Mouse (Mus musculus): Measurements from ENCODE around the gene Mllt3. TPM values are rescaled to one million over a fixed set of nuclear protein-coding genes. Genes with fewer than 3 reads are reported as not detected.

The Mllt3 gene
- polyA plus RNA-seq, 1 experiment from 2014 or later = 116 TPM

DNA sequence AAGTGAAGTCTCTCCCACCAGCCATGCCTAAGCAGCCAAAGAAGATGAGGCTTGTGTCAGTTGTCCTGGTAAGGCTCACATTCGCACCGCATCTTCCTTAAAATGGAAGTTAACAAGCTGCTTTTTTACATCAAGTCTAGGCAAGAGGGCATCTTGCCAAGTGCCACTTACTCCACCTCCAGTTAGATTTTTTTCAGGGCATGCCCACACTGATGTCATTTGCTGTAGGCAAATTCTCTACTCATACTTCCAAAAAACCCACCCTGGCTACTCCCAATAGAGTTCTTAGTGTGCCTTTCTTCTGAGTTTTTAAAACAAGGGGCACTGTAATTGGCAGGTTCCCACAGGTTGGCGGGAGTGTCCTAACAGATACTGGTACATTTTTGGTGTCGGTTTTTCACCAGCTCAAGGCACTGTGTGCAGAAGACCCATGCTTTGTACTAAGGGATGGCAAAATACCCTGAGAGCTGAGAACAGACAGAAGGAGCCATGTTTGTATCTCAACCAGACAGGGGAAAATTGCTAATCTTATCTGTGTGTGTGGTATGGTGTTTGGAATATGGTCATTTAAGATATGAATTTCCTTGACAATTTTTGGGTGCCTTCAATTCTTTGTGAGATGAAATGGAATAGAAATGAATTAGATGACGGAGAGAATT lies 282.2 kb downstream of the Mllt3 start:
- peaks cover 16% of the 10 kb centered on the region; the same call in 1 of the 2 replicates for H3K4me1 ChIP-seq
- H3K36me3 ChIP-seq (ENCODE audit: poor library complexity, severe bottlenecking) = no peaks in the 10 kb centered on the region
- no peak for ATAC-seq
- no peak overlapping the region for H3K27ac ChIP-seq
- H3K27me3 ChIP-seq = no peaks in the 10 kb centered on the region
- no peaks in the 10 kb centered on the region for H3K9me3 ChIP-seq (replicated peaks)
- WGBS = 81% methylated on average over 5 of the region's 5 CpGs
- no peak overlapping the region for H3K4me2 ChIP-seq
- no peak overlapping the region for H3K4me3 ChIP-seq
- no peak overlapping the region for H3K9ac ChIP-seq

DNA sequence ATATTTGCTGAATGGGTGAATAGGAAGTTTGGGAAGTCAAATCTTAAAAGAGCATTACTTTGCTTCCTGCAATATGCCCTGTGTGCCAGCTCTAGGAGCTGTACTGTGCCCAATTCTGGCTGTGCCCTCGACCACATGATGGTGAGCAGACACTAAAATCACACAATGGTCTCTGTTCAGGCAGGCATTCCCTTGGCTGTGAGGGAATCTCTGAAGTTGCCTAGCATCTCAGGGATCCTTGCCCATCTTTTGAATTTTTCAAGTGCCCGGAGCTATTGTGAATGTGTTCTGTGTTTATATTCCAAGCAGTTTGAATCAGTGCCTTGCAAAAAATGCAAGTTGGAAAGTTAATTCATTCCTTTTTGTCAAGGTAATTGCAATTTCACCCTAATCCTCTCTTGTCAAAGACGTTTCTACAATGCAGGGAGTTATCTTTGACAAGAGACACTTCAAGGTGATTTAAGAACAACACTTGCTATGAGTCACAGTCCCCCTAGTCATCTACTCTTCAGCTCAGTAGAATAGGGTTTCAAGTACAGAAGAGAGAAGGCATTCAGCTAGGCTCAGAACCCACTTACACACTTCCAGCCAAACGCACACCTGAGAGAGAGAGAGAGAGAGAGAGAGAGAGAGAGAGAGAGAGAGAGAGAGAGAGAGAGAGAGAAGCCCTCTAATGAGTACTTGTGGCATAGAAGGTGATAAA lies 283.5 kb downstream of the Mllt3 start:
- 26% methylated on average over 4 of the region's 4 CpGs for WGBS
- Histone ChIP-seq H3K4me2 (no peak overlapping the region), H3K27ac (no peak overlapping the region), H3K36me3 (ENCODE audit: poor library complexity, severe bottlenecking) (no peaks in the 10 kb centered on the region), H3K4me1 (peaks cover 16% of the 10 kb centered on the region; the same call in 1 of the 2 replicates), H3K9me3 (replicated peaks) (no peaks in the 10 kb centered on the region), H3K4me3 (no peak overlapping the region), H3K9ac (no peak overlapping the region), H3K27me3 (no peaks in the 10 kb centered on the region)
- ATAC-seq = no peak

DNA sequence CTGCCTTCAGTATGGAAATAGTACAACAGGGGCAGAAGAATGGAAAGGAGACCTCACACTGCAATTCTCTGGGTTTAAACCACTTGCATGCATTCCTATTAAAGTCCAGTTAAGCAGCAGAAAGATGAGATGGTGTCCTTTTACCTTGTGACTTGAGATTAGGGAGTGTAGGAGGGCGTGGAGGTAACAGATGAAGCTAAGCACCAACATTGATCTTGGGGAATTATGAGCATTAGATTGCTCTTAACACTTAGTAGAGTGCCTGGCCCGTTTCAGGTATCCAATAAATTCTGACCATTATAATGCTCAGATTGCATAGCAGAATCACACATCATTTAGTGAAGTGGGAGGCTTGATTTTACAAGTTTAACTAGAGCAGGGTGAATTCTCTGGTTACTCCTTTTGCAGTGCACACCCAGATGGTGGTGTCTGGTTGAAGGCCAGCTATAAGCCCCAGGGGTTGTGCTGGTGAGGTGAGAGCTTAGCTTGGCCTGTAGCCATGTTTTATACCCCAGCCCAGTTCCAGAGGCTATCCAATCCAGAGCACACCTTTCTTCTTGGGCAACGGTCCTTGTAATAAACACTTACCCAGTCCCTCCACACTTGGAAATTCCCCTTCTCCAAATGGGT lies 288.0 kb downstream of the Mllt3 start:
- WGBS = 84% methylated on average over 3 of the region's 3 CpGs

DNA sequence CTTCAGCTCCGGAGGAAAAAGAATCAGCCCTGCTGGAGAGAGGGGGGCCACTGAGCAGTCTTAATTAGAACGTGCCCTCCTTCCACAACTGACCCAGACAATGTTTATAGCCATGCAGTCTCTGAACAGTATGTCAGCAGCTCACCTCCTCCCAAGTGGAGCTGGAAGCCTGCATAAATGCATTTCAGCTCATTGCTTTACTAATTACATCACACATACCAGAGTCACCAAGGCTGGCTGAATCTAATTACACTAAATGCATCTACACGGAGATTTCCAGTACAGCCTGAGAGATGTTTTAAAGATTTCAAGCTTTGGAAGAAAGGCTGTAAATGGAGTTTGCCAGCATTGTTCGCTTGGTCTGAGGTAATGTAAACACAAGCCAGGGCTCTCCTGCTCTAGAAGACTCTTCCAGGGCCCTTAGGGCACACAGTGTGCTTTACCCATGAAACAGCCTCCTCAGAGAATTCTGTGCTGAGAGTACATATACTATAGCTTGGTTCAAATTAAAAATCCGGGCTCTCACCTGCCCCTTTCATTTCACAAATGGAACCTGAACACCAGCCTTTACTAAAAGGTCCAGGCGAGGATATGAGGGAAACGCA lies 293.5 kb downstream of the Mllt3 start:
- peak; percentile 96 for ATAC-seq
- H3K9me3 ChIP-seq (replicated peaks) = no peaks in the 10 kb centered on the region
- peaks cover 21% of the 10 kb centered on the region for H3K4me1 ChIP-seq
- H3K27me3 ChIP-seq = no peaks in the 10 kb centered on the region
- H3K27ac ChIP-seq = 0 out of 2 replicates have a peak overlapping the region, but pooled peaks have one; percentile 42
- H3K4me3 ChIP-seq = no peak overlapping the region
- no peak overlapping the region for H3K4me2 ChIP-seq
- WGBS = 35% methylated on average over 7 of the region's 7 CpGs
- H3K36me3 ChIP-seq (ENCODE audit: poor library complexity, severe bottlenecking) = no peaks in the 10 kb centered on the region
- no peak overlapping the region for H3K9ac ChIP-seq

More for the DNA sequence above, 288.0 kb downstream of the Mllt3 start:
- Histone ChIP-seq H3K9ac (no peak overlapping the region), H3K9me3 (replicated peaks) (no peaks in the 10 kb centered on the region), H3K36me3 (ENCODE audit: poor library complexity, severe bottlenecking) (no peaks in the 10 kb centered on the region), H3K27me3 (no peaks in the 10 kb centered on the region), H3K27ac (no peak overlapping the region), H3K4me2 (no peak overlapping the region), H3K4me1 (peaks cover 8% of the 10 kb centered on the region; the same call in 1 of the 2 replicates), H3K4me3 (no peak overlapping the region)
- no peak for ATAC-seq

DNA sequence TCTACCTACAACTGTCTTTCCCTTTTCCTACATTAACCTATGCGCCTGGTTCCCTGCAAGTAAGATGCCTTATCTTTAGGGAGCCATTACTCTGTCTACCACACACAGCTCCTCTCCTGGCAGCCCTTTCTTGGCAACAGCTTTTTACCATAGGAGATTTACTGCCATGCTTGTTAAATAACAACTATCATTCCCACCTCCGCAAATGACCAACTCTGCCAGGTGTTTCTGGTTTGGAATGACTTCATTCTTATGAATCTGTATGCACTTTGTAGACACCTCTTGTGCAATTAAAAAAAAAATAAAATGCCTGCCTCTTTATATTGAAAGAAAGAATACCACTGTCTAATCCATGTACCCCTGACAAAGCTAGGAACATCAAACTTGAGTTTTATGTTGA lies 294.1 kb downstream of the Mllt3 start:
- no peaks in the 10 kb centered on the region for H3K9me3 ChIP-seq (replicated peaks)
- H3K4me1 ChIP-seq = peaks cover 21% of the 10 kb centered on the region
- H3K27ac ChIP-seq = peak overlapping the region; percentile 42; the same call in 1 of the 2 replicates
- WGBS = 70% methylated on average over 2 of the region's 2 CpGs
- no peak overlapping the region for H3K4me3 ChIP-seq
- H3K4me2 ChIP-seq = no peak overlapping the region
- no peak overlapping the region for H3K9ac ChIP-seq
- H3K27me3 ChIP-seq = no peaks in the 10 kb centered on the region
- H3K36me3 ChIP-seq (ENCODE audit: poor library complexity, severe bottlenecking) = no peaks in the 10 kb centered on the region
- ATAC-seq = peak; percentile 20; the same call in 1 of the 2 replicates

DNA sequence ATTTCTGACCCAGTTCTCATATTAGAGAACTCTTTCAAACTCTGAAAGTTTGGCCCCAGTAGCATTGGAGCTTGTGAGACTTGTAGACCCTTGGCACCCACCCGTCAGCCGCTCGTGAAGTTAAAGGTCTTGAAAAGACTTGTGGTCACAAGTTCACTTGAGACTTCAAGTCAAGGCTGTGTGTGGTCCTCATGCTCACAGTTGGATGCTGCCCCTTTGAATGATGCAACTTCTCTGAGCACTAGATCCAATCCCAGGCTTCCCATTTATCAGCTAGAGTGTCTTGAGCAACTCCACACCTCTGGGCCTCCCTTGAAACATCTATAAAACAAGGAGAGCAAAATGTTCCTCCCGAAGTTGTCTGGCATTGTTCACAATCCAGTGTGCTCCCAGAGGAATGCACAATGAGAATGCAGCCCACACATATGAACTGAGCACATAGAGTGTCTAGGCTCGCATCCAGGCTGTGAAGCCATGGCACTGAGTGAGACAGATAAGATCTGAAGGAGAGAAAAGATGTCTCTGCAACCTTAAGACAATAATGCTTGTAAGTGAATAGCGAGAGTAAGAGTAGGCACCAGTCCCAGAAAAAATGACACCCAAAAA lies 295.9 kb downstream of the Mllt3 start:
- no peak for ATAC-seq
- no peak overlapping the region for H3K4me3 ChIP-seq
- H3K27ac ChIP-seq = no peak overlapping the region
- WGBS = 89% methylated on average over 6 of the region's 6 CpGs
- H3K27me3 ChIP-seq = no peaks in the 10 kb centered on the region
- H3K4me2 ChIP-seq = no peak overlapping the region
- H3K9me3 ChIP-seq (replicated peaks) = no peaks in the 10 kb centered on the region
- no peaks in the 10 kb centered on the region for H3K36me3 ChIP-seq (ENCODE audit: poor library complexity, severe bottlenecking)
- peaks cover 25% of the 10 kb centered on the region for H3K4me1 ChIP-seq
- no peak overlapping the region for H3K9ac ChIP-seq

DNA sequence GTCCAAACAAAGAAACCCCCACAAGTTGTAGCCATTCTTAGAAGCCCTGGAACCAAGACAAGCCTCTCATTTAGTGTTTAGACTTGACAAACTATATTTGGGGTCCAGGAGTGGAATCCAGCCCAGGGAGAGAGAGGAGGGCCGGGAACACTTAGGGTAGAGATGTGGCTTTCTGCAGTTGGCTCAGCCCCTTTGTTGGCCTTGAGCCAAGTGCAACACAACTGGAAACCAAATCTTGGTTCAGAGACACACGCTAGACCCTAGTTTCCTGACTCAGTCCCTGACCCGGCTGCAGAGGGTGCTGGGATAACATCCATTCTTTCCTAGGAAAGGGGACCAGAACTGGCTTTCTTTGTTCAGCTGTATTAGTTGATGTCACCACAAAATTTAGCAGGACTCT lies 296.4 kb downstream of the Mllt3 start:
- ATAC-seq = no peak
- WGBS = 65% methylated on average over 3 of the region's 3 CpGs

DNA sequence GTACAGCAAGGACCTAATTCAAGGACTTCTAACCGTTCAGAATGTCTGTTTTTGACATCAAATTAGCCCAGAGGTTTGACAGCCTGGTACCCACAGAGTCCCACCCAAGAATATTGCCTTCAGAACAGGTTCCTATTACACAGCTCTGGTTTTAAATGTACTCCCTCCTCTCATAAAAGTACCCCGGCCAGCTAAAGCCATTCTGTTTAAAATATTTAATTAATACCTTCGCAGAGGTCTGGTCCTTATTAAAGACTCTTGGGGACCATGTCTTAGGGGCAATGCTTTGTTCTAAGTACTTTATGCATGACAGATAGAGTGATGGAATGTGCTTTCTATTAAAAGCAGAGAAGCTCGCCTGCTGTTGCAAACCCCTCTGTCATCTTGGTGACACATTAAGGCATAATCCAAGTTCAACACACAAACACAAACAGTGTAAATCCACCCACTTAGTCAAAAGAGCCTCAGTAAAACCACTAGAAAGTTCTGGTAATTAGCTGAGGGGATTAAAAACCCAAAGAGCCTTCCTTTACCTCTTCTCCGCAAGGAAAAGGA lies 302.0 kb downstream of the Mllt3 start:
- no peaks in the 10 kb centered on the region for H3K27me3 ChIP-seq
- no peak overlapping the region for H3K27ac ChIP-seq
- peaks cover 16% of the 10 kb centered on the region; the same call in 1 of the 2 replicates for H3K4me1 ChIP-seq
- no peak for ATAC-seq
- no peak overlapping the region for H3K4me2 ChIP-seq
- WGBS = 13% methylated on average over 5 of the region's 5 CpGs
- no peaks in the 10 kb centered on the region for H3K9me3 ChIP-seq (replicated peaks)
- no peaks in the 10 kb centered on the region for H3K36me3 ChIP-seq (ENCODE audit: poor library complexity, severe bottlenecking)
- H3K9ac ChIP-seq = no peak overlapping the region
- H3K4me3 ChIP-seq = no peak overlapping the region

More for the DNA sequence above, 296.4 kb downstream of the Mllt3 start:
- Histone ChIP-seq H3K27me3 (no peaks in the 10 kb centered on the region), H3K9ac (no peak overlapping the region), H3K27ac (no peak overlapping the region), H3K4me2 (no peak overlapping the region), H3K4me3 (no peak overlapping the region), H3K9me3 (replicated peaks) (no peaks in the 10 kb centered on the region), H3K36me3 (ENCODE audit: poor library complexity, severe bottlenecking) (no peaks in the 10 kb centered on the region), H3K4me1 (peaks cover 29% of the 10 kb centered on the region)

DNA sequence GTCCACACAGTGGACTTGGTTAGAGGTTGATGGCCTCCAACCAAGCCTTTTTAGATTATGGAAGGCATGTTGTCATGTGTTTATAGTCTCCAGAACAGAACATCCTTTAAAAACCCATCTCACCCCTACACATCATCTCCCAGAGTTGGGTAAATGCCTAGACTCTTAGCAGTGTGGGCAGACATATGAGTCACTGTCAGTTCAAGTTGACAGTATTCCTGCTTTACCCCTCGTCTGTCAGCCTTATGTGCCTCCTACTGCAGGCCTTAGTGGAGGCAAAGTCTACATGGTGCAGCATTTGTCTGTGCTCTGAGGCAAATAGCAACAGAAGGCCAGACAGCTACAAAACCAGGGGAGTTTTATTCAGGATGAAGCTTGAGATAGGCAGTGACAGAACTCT lies 304.6 kb downstream of the Mllt3 start:
- no peaks in the 10 kb centered on the region for H3K27me3 ChIP-seq
- H3K9ac ChIP-seq = no peak overlapping the region
- no peak overlapping the region for H3K27ac ChIP-seq
- no peak overlapping the region for H3K4me2 ChIP-seq
- H3K4me1 ChIP-seq = peaks cover 18% of the 10 kb centered on the region; the same call in 1 of the 2 replicates
- no peaks in the 10 kb centered on the region for H3K36me3 ChIP-seq (ENCODE audit: poor library complexity, severe bottlenecking)
- H3K9me3 ChIP-seq (replicated peaks) = no peaks in the 10 kb centered on the region
- ATAC-seq = no peak
- WGBS = 78% methylated on average over 1 of the region's 1 CpGs
- no peak overlapping the region for H3K4me3 ChIP-seq

DNA sequence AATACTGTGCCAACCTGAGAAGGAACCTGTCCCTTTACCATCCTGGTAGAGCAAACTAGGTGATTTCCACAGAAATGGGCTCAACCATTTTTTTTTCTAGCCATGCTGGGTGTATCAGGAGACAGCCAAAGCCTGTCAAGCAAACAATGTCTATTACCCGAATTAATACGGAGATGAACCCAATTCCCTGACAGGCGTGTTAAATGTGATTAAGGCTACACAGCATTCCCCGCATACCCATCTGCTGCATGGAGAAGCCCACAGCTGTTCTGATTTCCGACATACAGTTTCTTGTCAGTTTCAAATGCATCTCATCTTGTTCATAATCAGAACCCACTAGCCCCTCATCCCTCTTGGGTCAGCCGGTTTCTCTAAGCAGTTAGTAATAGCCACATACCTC lies 309.7 kb downstream of the Mllt3 start:
- ATAC-seq = no peak
- Histone ChIP-seq H3K9me3 (replicated peaks) (no peaks in the 10 kb centered on the region), H3K9ac (no peak overlapping the region), H3K27me3 (no peaks in the 10 kb centered on the region), H3K4me2 (no peak overlapping the region), H3K4me1 (peaks cover 8% of the 10 kb centered on the region; the same call in 1 of the 2 replicates), H3K36me3 (ENCODE audit: poor library complexity, severe bottlenecking) (no peaks in the 10 kb centered on the region), H3K27ac (no peak overlapping the region), H3K4me3 (no peak overlapping the region)
- WGBS = 82% methylated on average over 6 of the region's 6 CpGs
